Mouse (Mus musculus) 416B (cell line): Measurements from ENCODE around the gene Eva1c.

Experiments
- DNase-seq: peaks from one replicate; pipeline ENCODE4 v3.0.0; 2011; ENCODE audit warnings: low read depth

Gene Eva1c

GRCm38 (mm10) chr16:90865652-90866051 is 39.1 kb downstream of the Eva1c start:
- no peak for DNase-seq

- no peak for DNase-seq
Observed at GRCm38 (mm10) chr16:90868129-90868528, 41.6 kb downstream of the Eva1c start.

- no peak for DNase-seq
Observed at GRCm38 (mm10) chr16:90869361-90869760, 42.8 kb downstream of the Eva1c start.

- no peak for DNase-seq
Observed at GRCm38 (mm10) chr16:90872936-90873335, 46.4 kb downstream of the Eva1c start.

GRCm38 (mm10) chr16:90874536-90874935 is 48.0 kb downstream of the Eva1c start:
- no peak for DNase-seq

GRCm38 (mm10) chr16:90878135-90878860 is 51.8 kb downstream of the Eva1c start:
- no peak for DNase-seq

GRCm38 (mm10) chr16:90882501-90882977 is 56.0 kb downstream of the Eva1c start:
- DNase-seq = no peak

- no peak for DNase-seq
Observed at GRCm38 (mm10) chr16:90885351-90885750, 58.8 kb downstream of the Eva1c start.

GRCm38 (mm10) chr16:90885781-90886565 is 59.5 kb downstream of the Eva1c start:
- DNase-seq = peak; percentile 95

- DNase-seq = no peak
Observed at GRCm38 (mm10) chr16:90890683-90891082, 64.2 kb downstream of the Eva1c start.

- no peak for DNase-seq
Observed at GRCm38 (mm10) chr16:90891601-90892000, 65.1 kb downstream of the Eva1c start.

GRCm38 (mm10) chr16:90892081-90892480 is 65.6 kb downstream of the Eva1c start:
- DNase-seq = no peak

- no peak for DNase-seq
Observed at GRCm38 (mm10) chr16:90893019-90893418, 66.5 kb downstream of the Eva1c start.

- DNase-seq = no peak
Observed at GRCm38 (mm10) chr16:90893792-90894191, 67.3 kb downstream of the Eva1c start.

GRCm38 (mm10) chr16:90897651-90898050 is 71.1 kb downstream of the Eva1c start:
- no peak for DNase-seq

- peak; percentile 17 for DNase-seq
Observed at GRCm38 (mm10) chr16:90899498-90899897, 73.0 kb downstream of the Eva1c start.

GRCm38 (mm10) chr16:90901364-90901763 is 74.8 kb downstream of the Eva1c start:
- peak; percentile 19 for DNase-seq

GRCm38 (mm10) chr16:90903300-90903699 is 76.8 kb downstream of the Eva1c start:
- no peak for DNase-seq

GRCm38 (mm10) chr16:90907250-90907649 is 80.7 kb downstream of the Eva1c start:
- peak; percentile 28 for DNase-seq

GRCm38 (mm10) chr16:90910855-90911533 is 84.5 kb downstream of the Eva1c start:
- no peak for DNase-seq

GRCm38 (mm10) chr16:90911766-90912165 is 85.2 kb downstream of the Eva1c start:
- peak; percentile 19 for DNase-seq

- peak; percentile 72 for DNase-seq
Observed at GRCm38 (mm10) chr16:90916040-90916481, 89.5 kb downstream of the Eva1c start.

GRCm38 (mm10) chr16:90917156-90917555 is 90.6 kb downstream of the Eva1c start:
- no peak for DNase-seq
